Mouse (Mus musculus) embryonic fibroblast, embryonic 13.5 days (primary cell): ENCODE measurements around the gene Ppm1h. TPM values are rescaled to one million over a fixed set of nuclear protein-coding genes. Genes with fewer than 3 reads are reported as not detected.

Source experiments
- H3K27ac ChIP-seq: 2 replicates; pipeline ENCODE4 v1.5.1; 2012; ENCODE audit warnings: low read length, control low read depth, inconsistent platforms; ENCODE audit not compliant: insufficient read depth
- H3K4me1 ChIP-seq: 2 replicates; pipeline ENCODE4 v1.6.1; 2011; ENCODE audit warnings: low read length; ENCODE audit not compliant: control insufficient read depth, insufficient read depth
- H3K4me3 ChIP-seq: 2 replicates; pipeline ENCODE4 v1.5.1; 2011; ENCODE audit warnings: mild to moderate bottlenecking, control low read depth, low read length; ENCODE audit not compliant: insufficient read depth
- CTCF ChIP-seq: IDR thresholded peaks from 2 replicates; pipeline ENCODE4 v1.5.1; 2011; ENCODE audit warnings: mild to moderate bottlenecking, control low read depth, low read length, moderate library complexity, borderline replicate concordance; ENCODE audit not compliant: insufficient read depth
- POLR2A ChIP-seq: IDR thresholded peaks from 2 replicates; pipeline ENCODE4 v1.6.1; 2011; ENCODE audit warnings: low read depth, mild to moderate bottlenecking, control low read depth, low read length, moderate library complexity
- polyA plus RNA-seq: library from polyadenylated mRNA; stranded (reverse); fragments of >200 nt; gene quantifications from 2 replicates; pipeline ENCODE4 v1.2.4, GENCODE M21; 2011; ENCODE audit warnings: low read depth; ENCODE audit not compliant: missing spikeins, insufficient read length

The Ppm1h gene
- polyA plus RNA-seq, 1 experiment: 4.5 TPM

- no peak for TF ChIP-seq CTCF
- TF ChIP-seq POLR2A: peak; percentile 78
- peaks cover 15% of the 10 kb centered on the region for H3K4me1 ChIP-seq
- H3K4me3 ChIP-seq: 0 out of 2 replicates have a peak overlapping the region, but pooled peaks have one; percentile 3
- peak overlapping the region; percentile 100 for H3K27ac ChIP-seq
These were observed 233.1 kb downstream of the Ppm1h start for GRCm38 (mm10) chr10:122911668-122912067.

- TF ChIP-seq CTCF: no peak
- peak; percentile 30; the same call in 1 of the 2 replicates for TF ChIP-seq POLR2A
- Histone ChIP-seq H3K4me3 (peak overlapping the region; percentile 23), H3K4me1 (peaks cover 15% of the 10 kb centered on the region), H3K27ac (peak overlapping the region; percentile 100)
These were observed 233.6 kb downstream of the Ppm1h start for GRCm38 (mm10) chr10:122912086-122912690.

GRCm38 (mm10) chr10:122912701-122913368 lies 234.3 kb downstream of the Ppm1h start:
- peak; percentile 57 for TF ChIP-seq POLR2A
- no peak for TF ChIP-seq CTCF
- Histone ChIP-seq H3K4me1 (peaks cover 15% of the 10 kb centered on the region), H3K27ac (peak overlapping the region; percentile 99), H3K4me3 (peak overlapping the region; percentile 23)

GRCm38 (mm10) chr10:122913393-122913792 lies 234.8 kb downstream of the Ppm1h start:
- Histone ChIP-seq H3K27ac (peak overlapping the region; percentile 99), H3K4me1 (peaks cover 15% of the 10 kb centered on the region), H3K4me3 (peak overlapping the region; percentile 3)
- TF ChIP-seq POLR2A (no peak), CTCF (no peak)

- no peak for TF ChIP-seq POLR2A
- no peak for TF ChIP-seq CTCF
- Histone ChIP-seq H3K27ac (no peak overlapping the region), H3K4me1 (peaks cover 12% of the 10 kb centered on the region; the same call in 1 of the 2 replicates), H3K4me3 (no peak overlapping the region)
These were observed 237.3 kb downstream of the Ppm1h start for GRCm38 (mm10) chr10:122915905-122916304.

- peak overlapping the region; percentile 74; the same call in 1 of the 2 replicates for H3K27ac ChIP-seq
- TF ChIP-seq CTCF (no peak), POLR2A (no peak)
- H3K4me1 ChIP-seq: peaks cover 9% of the 10 kb centered on the region; the same call in 1 of the 2 replicates
- no peak overlapping the region for H3K4me3 ChIP-seq
These were observed 239.2 kb downstream of the Ppm1h start for GRCm38 (mm10) chr10:122917648-122918324.

- peak overlapping the region; percentile 74; the same call in 1 of the 2 replicates for H3K27ac ChIP-seq
- no peak overlapping the region for H3K4me3 ChIP-seq
- H3K4me1 ChIP-seq: peaks cover 9% of the 10 kb centered on the region; the same call in 1 of the 2 replicates
- no peak for TF ChIP-seq POLR2A
- TF ChIP-seq CTCF: no peak
These were observed 239.7 kb downstream of the Ppm1h start for GRCm38 (mm10) chr10:122918325-122918694.

- Histone ChIP-seq H3K4me3 (no peak overlapping the region), H3K27ac (peak overlapping the region; percentile 74; the same call in 1 of the 2 replicates), H3K4me1 (peaks cover 5% of the 10 kb centered on the region; the same call in 1 of the 2 replicates)
- TF ChIP-seq CTCF: no peak
- TF ChIP-seq POLR2A: no peak
These were observed 240.2 kb downstream of the Ppm1h start for GRCm38 (mm10) chr10:122918754-122919153.

GRCm38 (mm10) chr10:122919416-122919815 lies 240.9 kb downstream of the Ppm1h start:
- H3K4me1 ChIP-seq: no peaks in the 10 kb centered on the region
- no peak overlapping the region for H3K27ac ChIP-seq
- TF ChIP-seq CTCF (no peak), POLR2A (no peak)
- H3K4me3 ChIP-seq: no peak overlapping the region
